Mouse (Mus musculus) heart, adult 2 months (tissue): ENCODE measurements around the gene Adgrv1. TPM values are rescaled to one million over a fixed set of nuclear protein-coding genes. Genes with fewer than 3 reads are reported as not detected.
"Not testable (repeated sequence)": the region's sequence is repeated elsewhere in the genome, so short reads cannot be mapped to it uniquely, and the experiment has no call there.

Source experiments
- DNase-seq, 2 experiments: peaks; one replicate each; pipeline ENCODE4 v3.0.0; 2021
- H3K27ac ChIP-seq: fragments of 200-600 bp; 2 replicates; pipeline ENCODE4 v1.8.1; 2022
- H3K27me3 ChIP-seq: fragments of 200-500 bp; 2 replicates; pipeline ENCODE4 v1.6.1; 2012; ENCODE audit warnings: mild to moderate bottlenecking, low read length, inconsistent platforms, mixed read lengths; ENCODE audit not compliant: control insufficient read depth, insufficient read depth
- H3K36me3 ChIP-seq: fragments of 200-500 bp; 2 replicates; pipeline ENCODE4 v1.6.1; 2012; ENCODE audit warnings: low read length, inconsistent platforms; ENCODE audit not compliant: control insufficient read depth, insufficient read depth
- H3K4me1 ChIP-seq: fragments of 200-500 bp; 2 replicates; pipeline ENCODE4 v1.6.1; 2011; ENCODE audit warnings: low read length; ENCODE audit not compliant: control insufficient read depth, insufficient read depth
- H3K4me3 ChIP-seq: fragments of 200-600 bp; 2 replicates; pipeline ENCODE4 v1.8.1; 2022
- H3K79me2 ChIP-seq: fragments of 200-500 bp; replicated peaks from 2 replicates; pipeline ENCODE4 v1.6.1; 2012; ENCODE audit warnings: mild to moderate bottlenecking, inconsistent platforms, low read length, moderate library complexity, mixed read lengths; ENCODE audit not compliant: control insufficient read depth, insufficient read depth
- H3K9ac ChIP-seq: fragments of 200-500 bp; 2 replicates; pipeline ENCODE4 v1.6.1; 2012; ENCODE audit warnings: low read depth, mild to moderate bottlenecking, control low read depth, inconsistent platforms, low read length, mixed read lengths
- CTCF ChIP-seq: fragments of 200-600 bp; IDR thresholded peaks from 2 replicates; pipeline ENCODE4 v1.8.1; 2022; ENCODE audit warnings: antibody characterized with exemption, mild to moderate bottlenecking, moderate library complexity
- EP300 ChIP-seq: fragments of 200-500 bp; IDR thresholded peaks from 2 replicates; pipeline ENCODE4 v1.6.1; 2011; ENCODE audit warnings: low read depth, low read length, control low read depth; ENCODE audit not compliant: insufficient read depth
- POLR2A ChIP-seq: fragments of 200-500 bp; IDR thresholded peaks from 2 replicates; pipeline ENCODE4 v1.6.1; 2011; ENCODE audit warnings: mild to moderate bottlenecking, low read depth, low read length, control low read depth; ENCODE audit not compliant: insufficient read depth
- WGBS: fragments of 180-500 bp; shearing (Covaris S2); methylation state at CpG from one replicate; pipeline ENCODE4 v1.1.7; 2018; 5-methylcytosine and 5-hydroxymethylcytosine counted together
- intact Hi-C: fragments of 180-260 bp; cut with DNase I; formaldehyde crosslinking; loops from one replicate; pipeline ENCODE4 v1.15.1; 2025
- polyA plus RNA-seq: library from polyadenylated mRNA; depleted of rRNA; stranded (reverse); fragments of >200 nt; gene quantifications from 2 replicates; pipeline ENCODE4 v1.2.3, GENCODE M21; 2012
- total RNA-seq, 2 experiments: library from RNA; stranded (reverse); gene quantifications; 2 replicates each; pipeline ENCODE4 v1.2.3; 2021

The Adgrv1 gene
- total and polyA plus RNA-seq, 3 experiments, result 0.18 to 0.30 TPM; not detected in 1

DNA sequence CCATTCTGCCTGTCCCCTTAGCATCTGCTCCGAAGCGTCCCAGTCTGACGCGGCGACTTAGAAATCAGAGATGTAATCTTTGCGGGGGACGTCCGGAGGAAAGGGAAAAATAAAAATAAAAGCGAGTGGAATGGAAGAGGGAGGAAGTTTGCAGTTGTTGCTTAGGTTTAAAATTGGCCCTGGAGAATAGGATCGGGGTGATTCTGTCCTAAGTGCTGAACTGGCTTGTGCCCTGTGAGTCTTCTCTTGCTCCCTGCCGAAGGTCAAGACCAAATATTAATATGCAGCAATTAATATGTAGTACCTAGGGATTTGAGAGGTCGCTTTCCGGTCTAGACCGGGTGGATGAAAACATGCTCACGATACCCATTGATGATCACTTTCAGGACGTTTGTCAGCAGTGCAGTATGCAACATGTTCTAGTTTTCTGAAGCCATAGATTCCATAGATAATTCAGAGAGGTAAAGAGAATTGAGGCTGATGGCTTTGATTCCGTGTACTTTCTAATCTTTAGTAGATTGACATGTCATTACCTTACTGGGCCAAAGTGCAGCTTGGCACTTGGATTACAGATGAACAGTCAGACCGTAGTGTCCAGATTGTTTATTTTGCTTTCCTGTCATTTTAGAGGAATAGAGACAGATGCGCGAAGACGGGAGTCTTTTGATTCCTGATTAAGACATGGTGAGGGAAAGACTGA is 25.2 kb upstream of the Adgrv1 start:
- intact Hi-C loops, result loop anchor here (5.0 kb wide), 4 partner anchors 54 to 776 kb away; partner anchors contain the start of genes Arrdc3, Cetn3, Mblac2 and Polr3g
- Histone ChIP-seq H3K4me1 (peaks cover 3% of the 10 kb centered on the region; the same call in 1 of the 2 replicates), H3K27me3 (no peaks in the 10 kb centered on the region), H3K4me3 (peak overlapping the region; percentile 61), H3K79me2 (peaks cover 4% of the 10 kb centered on the region; the same call in 1 of the 2 replicates), H3K9ac (peak overlapping the region; percentile 98), H3K36me3 (peaks cover 5% of the 10 kb centered on the region; the same call in 1 of the 2 replicates), H3K27ac (peak overlapping the region; percentile 98)
- 4% methylated on average over 21 of the region's 21 CpGs for WGBS
- DNase-seq, result no peak
- no peak for TF ChIP-seq EP300
- no peak for TF ChIP-seq CTCF
- no peak for TF ChIP-seq POLR2A

DNA sequence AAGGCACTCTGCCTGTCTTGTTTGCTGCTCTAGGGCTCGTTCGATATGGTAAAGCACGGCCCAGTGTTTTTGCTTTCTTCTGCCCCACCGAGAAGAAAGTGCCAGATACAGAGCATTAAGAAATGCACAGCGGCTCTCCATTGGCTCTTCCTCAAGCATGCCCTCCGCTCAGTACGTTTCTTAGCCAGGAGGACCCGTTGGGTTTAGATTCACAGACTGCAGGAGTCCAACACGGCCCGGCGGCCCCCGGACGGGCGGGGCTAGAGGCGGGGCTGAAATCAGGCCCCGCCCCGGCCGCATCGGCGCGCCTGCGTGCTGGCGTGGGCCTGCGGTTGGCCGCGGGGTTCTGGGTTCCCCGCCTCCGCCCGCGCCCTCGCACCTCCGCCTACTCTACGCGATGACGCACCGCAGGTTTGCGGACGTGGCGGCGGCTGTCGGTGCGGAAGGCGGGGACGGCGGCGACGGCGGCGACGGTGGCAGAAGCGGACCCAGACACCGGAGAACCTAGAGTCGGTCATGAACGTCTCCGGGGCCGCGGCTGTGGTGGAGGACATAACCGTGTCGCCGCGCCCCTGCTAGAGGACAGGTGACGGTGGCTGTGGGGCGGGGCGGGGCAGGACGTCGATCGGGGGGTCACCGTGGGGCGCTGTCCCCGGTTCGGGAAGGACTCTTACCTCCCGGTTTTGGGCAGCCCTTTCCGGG is 24.5 kb upstream of the Adgrv1 start, which contains the start of gene Lysmd3:
Gene Lysmd3 (plus strand): TSS at position 313 of the 702 bp plus-strand sequence.
- Histone ChIP-seq H3K27me3 (no peaks in the 10 kb centered on the region), H3K79me2 (peaks cover 4% of the 10 kb centered on the region; the same call in 1 of the 2 replicates), H3K4me1 (peaks cover 3% of the 10 kb centered on the region; the same call in 1 of the 2 replicates), H3K36me3 (peaks cover 5% of the 10 kb centered on the region; the same call in 1 of the 2 replicates), H3K9ac (peak within 1 kb of the TSS; percentile 98), H3K27ac (peak within 1 kb of the TSS; percentile 98), H3K4me3 (peak within 1 kb of the TSS; percentile 61)
- intact Hi-C loops, result loop anchor here (5.0 kb wide), 4 partner anchors 55 to 775 kb away; partner anchors contain the start of genes Arrdc3, Cetn3, Mblac2 and Polr3g
- peak; percentile 94 to 96 for DNase-seq
- TF ChIP-seq EP300, result no peak
- peak; percentile 77 for TF ChIP-seq POLR2A
- TF ChIP-seq CTCF, result no peak
- 1% methylated on average over 73 of the region's 73 CpGs for WGBS

DNA sequence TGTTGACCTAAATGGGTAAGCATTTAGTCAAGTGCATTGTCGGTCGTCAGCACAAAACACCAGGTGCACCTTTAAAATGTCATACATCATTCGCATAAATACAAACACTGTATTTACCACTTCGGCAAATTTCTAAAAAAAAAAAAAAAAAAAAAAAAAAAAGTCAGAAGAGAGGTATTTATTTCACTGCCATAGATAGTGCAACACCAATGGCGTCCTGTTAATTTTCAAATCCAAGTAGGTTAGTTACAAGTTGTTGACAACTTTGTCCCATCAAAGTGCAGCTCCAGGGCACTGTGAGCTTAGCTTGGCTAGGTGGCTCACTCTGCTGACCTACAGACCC is 24.0 kb upstream of the Adgrv1 start:
- intact Hi-C loops, result loop anchor here (5.0 kb wide), 4 partner anchors 55 to 775 kb away; partner anchors contain the start of genes Arrdc3, Cetn3, Mblac2 and Polr3g
- TF ChIP-seq EP300 (no peak), POLR2A (no peak), CTCF (no peak)
- 34% methylated on average over 5 of the region's 5 CpGs for WGBS

DNA sequence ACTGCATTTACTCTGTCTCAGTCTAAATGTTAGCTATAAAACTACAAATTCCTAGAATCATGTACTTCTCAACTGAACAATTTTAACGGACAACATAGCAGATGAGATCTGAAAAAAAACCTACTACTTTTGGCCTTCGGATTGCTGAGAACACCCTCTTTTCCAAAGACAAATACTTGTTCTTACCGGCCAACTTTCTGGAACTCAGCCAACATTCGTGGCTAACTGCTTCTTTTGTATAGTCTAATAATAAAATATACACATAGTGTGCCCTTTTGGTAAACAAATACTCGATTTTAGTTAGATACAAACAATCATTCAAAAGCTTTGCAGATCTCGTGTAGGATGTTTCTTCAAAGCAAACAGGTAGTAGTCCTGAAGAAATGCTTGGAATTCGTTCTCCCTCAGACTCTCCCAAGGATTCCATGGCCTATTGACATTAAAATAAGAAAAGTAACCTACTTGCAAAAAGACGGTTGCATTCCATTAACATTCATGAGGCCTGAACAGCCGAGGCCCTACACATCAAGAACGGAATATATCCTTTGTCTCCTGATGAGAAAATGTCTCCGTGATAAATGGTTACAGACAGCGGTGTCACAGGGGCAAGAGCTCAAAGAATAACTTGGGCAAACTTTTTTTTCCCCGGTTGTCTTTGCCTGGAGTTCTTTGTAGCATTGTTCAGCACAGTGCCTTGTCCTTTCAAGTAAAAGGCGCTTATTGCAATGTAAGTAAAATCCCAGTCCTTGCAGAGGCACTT is 23.3 kb upstream of the Adgrv1 start:
- no peak overlapping the region for H3K4me3 ChIP-seq
- H3K36me3 ChIP-seq, result peaks cover 5% of the 10 kb centered on the region; the same call in 1 of the 2 replicates
- H3K4me1 ChIP-seq, result peaks cover 3% of the 10 kb centered on the region; the same call in 1 of the 2 replicates
- TF ChIP-seq POLR2A (no peak), EP300 (no peak), CTCF (no peak)
- H3K79me2 ChIP-seq, result peaks cover 4% of the 10 kb centered on the region; the same call in 1 of the 2 replicates
- no peak overlapping the region for H3K27ac ChIP-seq
- H3K27me3 ChIP-seq, result no peaks in the 10 kb centered on the region
- no peak for DNase-seq
- intact Hi-C loops, result loop anchor here (5.0 kb wide), 4 partner anchors 56 to 774 kb away; partner anchors contain the start of genes Arrdc3, Cetn3, Mblac2 and Polr3g
- WGBS, result 59% methylated on average over 14 of the region's 14 CpGs
- no peak overlapping the region for H3K9ac ChIP-seq

More for the DNA sequence above, 24.0 kb upstream of the Adgrv1 start:
- no peak for DNase-seq
- peaks cover 4% of the 10 kb centered on the region; the same call in 1 of the 2 replicates for H3K79me2 ChIP-seq
- peak overlapping the region; percentile 73 for H3K9ac ChIP-seq
- H3K4me3 ChIP-seq, result peak overlapping the region; percentile 61
- peak overlapping the region; percentile 98 for H3K27ac ChIP-seq
- no peaks in the 10 kb centered on the region for H3K27me3 ChIP-seq
- H3K4me1 ChIP-seq, result peaks cover 3% of the 10 kb centered on the region; the same call in 1 of the 2 replicates
- peaks cover 5% of the 10 kb centered on the region; the same call in 1 of the 2 replicates for H3K36me3 ChIP-seq

GRCm38 (mm10) chr13:81650382-81650781 is 17.4 kb upstream of the Adgrv1 start:
- H3K36me3 ChIP-seq, H3K27me3 ChIP-seq, H3K4me3 ChIP-seq, DNase-seq, H3K9ac ChIP-seq, H3K79me2 ChIP-seq, H3K27ac ChIP-seq, H3K4me1 ChIP-seq, intact Hi-C loops: not testable (repeated sequence)
- 67% methylated on average over 5 of the region's 6 CpGs for WGBS
